Comparison of ENCODE assay signal across 23 mouse cellular contexts in genomic region chr16:96221959-96222358, GRCm38 (mm10). TPM values are rescaled to one million over a fixed set of nuclear protein-coding genes. Genes with fewer than 3 reads are reported as not detected.
"Had no signal": no experiment of that assay in that cellular context is flagged by ENCODE, and none has a peak within 500 bp of the region (broad histone marks: within the 10 kb centered on the region; RNA-seq: fewer than 3 reads in every experiment).

No protein-coding gene starts in this region.

- H3K27ac ChIP-seq: limb, embryonic 12.5 days; limb, embryonic 15.5 days; liver, embryonic 14.5 days; macrophage; midbrain, embryonic 12.5 days; midbrain, embryonic 15.5 days; neural tube, embryonic 12.5 days; neural tube, embryonic 15.5 days had no signal

- H3K36me3 ChIP-seq: limb, embryonic 12.5 days; limb, embryonic 15.5 days; midbrain, embryonic 12.5 days; midbrain, embryonic 15.5 days; neural tube, embryonic 12.5 days; neural tube, embryonic 15.5 days had no signal

- H3K9ac ChIP-seq: limb, embryonic 12.5 days; limb, embryonic 15.5 days; liver, embryonic 14.5 days; liver, postnatal 0 days; lung, embryonic 14.5 days; midbrain, embryonic 12.5 days; midbrain, embryonic 15.5 days; neural tube, embryonic 12.5 days; neural tube, embryonic 15.5 days had no signal

- H3K4me2 ChIP-seq: limb, embryonic 12.5 days; limb, embryonic 15.5 days; liver, embryonic 11.5 days; lung, embryonic 14.5 days; midbrain, embryonic 12.5 days; midbrain, embryonic 15.5 days; neural tube, embryonic 12.5 days; neural tube, embryonic 15.5 days had no signal

- DNase-seq: kidney, postnatal 14 days; kidney, postnatal 4 days; left cerebral cortex, postnatal 4 days; liver, postnatal 0 days; lung, embryonic 14.5 days; right cerebral cortex, adult 18-20 months; right cerebral cortex, postnatal 14 days; right cerebral cortex, postnatal 4 days; spleen, adult 18-20 months; thymus, adult 18-20 months; thymus, postnatal 36 days had no signal

- H3K9me3 ChIP-seq: limb, embryonic 12.5 days; limb, embryonic 15.5 days; midbrain, embryonic 12.5 days; midbrain, embryonic 15.5 days; neural tube, embryonic 12.5 days; neural tube, embryonic 15.5 days had no signal

- H3K4me3 ChIP-seq: limb, embryonic 12.5 days; limb, embryonic 15.5 days; midbrain, embryonic 12.5 days; midbrain, embryonic 15.5 days; neural tube, embryonic 12.5 days; neural tube, embryonic 15.5 days had no signal

- H3K4me1 ChIP-seq: limb, embryonic 12.5 days; limb, embryonic 15.5 days; midbrain, embryonic 12.5 days; midbrain, embryonic 15.5 days; neural tube, embryonic 12.5 days; neural tube, embryonic 15.5 days had no signal

- H3K27me3 ChIP-seq: limb, embryonic 15.5 days; midbrain, embryonic 12.5 days; midbrain, embryonic 15.5 days; neural tube, embryonic 12.5 days; neural tube, embryonic 15.5 days had no signal

- ATAC-seq: liver, postnatal 0 days; lung, postnatal 0 days; midbrain, embryonic 15.5 days had no signal

RNA-seq across cellular contexts. Expression of gene B3galt5, which starts 13.6 kb away (rescaled TPM):
- total RNA-seq: megakaryocyte, adult 5-6 weeks had no signal
- polyA plus RNA-seq: liver, postnatal 0 days; macrophage; testis, adult 2 months had no signal

RNA-seq across cellular contexts. Expression of gene Sh3bgr, which starts 21.7 kb away (rescaled TPM):
- polyA plus RNA-seq: liver, postnatal 0 days; macrophage had no signal

RNA-seq across cellular contexts. Expression of gene Lca5l, which starts 29.9 kb away (rescaled TPM):
- polyA plus RNA-seq: macrophage had no signal
